Mouse (Mus musculus): ENCODE results near the gene Gmip. TPM values are rescaled to one million over a fixed set of nuclear protein-coding genes. Genes with fewer than 3 reads are reported as not detected.

Gene Gmip
- polyA plus RNA-seq, 1 experiment from 2014 or later = 43.2 TPM

DNA sequence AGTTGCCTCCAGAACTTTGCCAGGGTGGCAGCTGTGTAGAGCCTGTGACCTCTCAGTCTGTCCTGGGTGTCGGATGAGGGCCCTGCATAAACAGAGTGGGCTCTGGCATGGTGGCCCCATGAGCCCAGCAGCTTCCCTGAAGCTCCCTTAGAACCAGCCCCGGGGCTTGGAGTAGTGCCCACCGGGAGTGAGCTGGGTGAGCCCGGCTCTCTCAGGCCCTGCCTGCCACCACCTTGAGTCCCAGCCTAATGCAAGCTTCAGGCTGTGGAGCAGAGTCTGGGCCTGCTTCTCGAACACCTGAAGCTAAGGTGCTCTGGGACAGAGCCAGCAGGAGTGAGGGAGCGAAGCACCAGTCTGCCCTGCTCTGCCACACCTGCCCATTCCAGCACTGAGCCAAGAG lies 62.4 kb downstream of the Gmip start:
- Histone ChIP-seq H3K4me2 (no peak overlapping the region), H3K9ac (no peak overlapping the region), H3K27ac (no peak overlapping the region), H3K4me3 (no peak overlapping the region), H3K4me1 (no peaks in the 10 kb centered on the region), H3K9me3 (no peaks in the 10 kb centered on the region), H3K27me3 (replicated peaks) (no peaks in the 10 kb centered on the region), H3K36me3 (replicated peaks) (no peaks in the 10 kb centered on the region; the same call in 1 of the 2 replicates)
- 85% methylated on average over 6 of the region's 6 CpGs for WGBS
- no peak for ATAC-seq (replicated peaks)

Other genes starting within 250 kb of the Gmip start
- gene Zfp868, start 183.1 kb upstream of the Gmip start, polyA plus RNA-seq (2015; fragmentation: Nextera tagmentation; extraction: Ambion mirVana) = 39.5 and 41.8 TPM in 2 replicates
- 2.6 and 3.0 TPM in 2 replicates for gene Zfp964, start 154.2 kb upstream of the Gmip start, polyA plus RNA-seq (2015; fragmentation: Nextera tagmentation; extraction: Ambion mirVana)
- gene Zfp869, start 98.0 kb upstream of the Gmip start, polyA plus RNA-seq (2015; fragmentation: Nextera tagmentation; extraction: Ambion mirVana) = 26.1 and 27.5 TPM in 2 replicates
- 9.1 and 10.6 TPM in 2 replicates for gene Zfp963, start 58.7 kb upstream of the Gmip start, polyA plus RNA-seq (2015; fragmentation: Nextera tagmentation; extraction: Ambion mirVana)
- gene Gm20422, start 33.8 kb upstream of the Gmip start, polyA plus RNA-seq (2015; fragmentation: Nextera tagmentation; extraction: Ambion mirVana) = 0.23 TPM in 1 of 2 replicates, not detected in the other
- 59.1 and 59.8 TPM in 2 replicates for gene Atp13a1, start 17.5 kb upstream of the Gmip start, polyA plus RNA-seq (2015; fragmentation: Nextera tagmentation; extraction: Ambion mirVana)
- 46.1 and 47.4 TPM in 2 replicates for gene Zfp866, start 17.5 kb upstream of the Gmip start, polyA plus RNA-seq (2015; fragmentation: Nextera tagmentation; extraction: Ambion mirVana)
- 0.76 and 0.80 TPM in 2 replicates for gene Lpar2, start 13.8 kb downstream of the Gmip start, polyA plus RNA-seq (2015; fragmentation: Nextera tagmentation; extraction: Ambion mirVana)
- 58.2 and 62.1 TPM in 2 replicates for gene Pbx4, start 23.8 kb downstream of the Gmip start, polyA plus RNA-seq (2015; fragmentation: Nextera tagmentation; extraction: Ambion mirVana)
- 5.8 and 5.9 TPM in 2 replicates for gene Cilp2, start 79.0 kb downstream of the Gmip start, polyA plus RNA-seq (2015; fragmentation: Nextera tagmentation; extraction: Ambion mirVana)
- 4.5 and 4.7 TPM in 2 replicates for gene Tssk6, start 93.5 kb downstream of the Gmip start, polyA plus RNA-seq (2015; fragmentation: Nextera tagmentation; extraction: Ambion mirVana)
- 171 and 172 TPM in 2 replicates for gene Ndufa13, start 93.9 kb downstream of the Gmip start, polyA plus RNA-seq (2015; fragmentation: Nextera tagmentation; extraction: Ambion mirVana)
- gene Yjefn3, start 94.0 kb downstream of the Gmip start, polyA plus RNA-seq (2015; fragmentation: Nextera tagmentation; extraction: Ambion mirVana) = 9.6 and 12.2 TPM in 2 replicates
- 27.2 and 31.7 TPM in 2 replicates for gene Gatad2a, start 187.7 kb downstream of the Gmip start, polyA plus RNA-seq (2015; fragmentation: Nextera tagmentation; extraction: Ambion mirVana)
- 87.5 and 87.8 TPM in 2 replicates for gene Mau2, start 234.1 kb downstream of the Gmip start, polyA plus RNA-seq (2015; fragmentation: Nextera tagmentation; extraction: Ambion mirVana)
- 65.4 and 65.9 TPM in 2 replicates for gene Sugp1, start 234.1 kb downstream of the Gmip start, polyA plus RNA-seq (2015; fragmentation: Nextera tagmentation; extraction: Ambion mirVana)